Mouse (Mus musculus): ENCODE measurements around the gene Mto1.
"Not testable (repeated sequence)": the region's sequence is repeated elsewhere in the genome, so short reads cannot be mapped to it uniquely, and the experiment has no call there.

The Mto1 gene

DNA sequence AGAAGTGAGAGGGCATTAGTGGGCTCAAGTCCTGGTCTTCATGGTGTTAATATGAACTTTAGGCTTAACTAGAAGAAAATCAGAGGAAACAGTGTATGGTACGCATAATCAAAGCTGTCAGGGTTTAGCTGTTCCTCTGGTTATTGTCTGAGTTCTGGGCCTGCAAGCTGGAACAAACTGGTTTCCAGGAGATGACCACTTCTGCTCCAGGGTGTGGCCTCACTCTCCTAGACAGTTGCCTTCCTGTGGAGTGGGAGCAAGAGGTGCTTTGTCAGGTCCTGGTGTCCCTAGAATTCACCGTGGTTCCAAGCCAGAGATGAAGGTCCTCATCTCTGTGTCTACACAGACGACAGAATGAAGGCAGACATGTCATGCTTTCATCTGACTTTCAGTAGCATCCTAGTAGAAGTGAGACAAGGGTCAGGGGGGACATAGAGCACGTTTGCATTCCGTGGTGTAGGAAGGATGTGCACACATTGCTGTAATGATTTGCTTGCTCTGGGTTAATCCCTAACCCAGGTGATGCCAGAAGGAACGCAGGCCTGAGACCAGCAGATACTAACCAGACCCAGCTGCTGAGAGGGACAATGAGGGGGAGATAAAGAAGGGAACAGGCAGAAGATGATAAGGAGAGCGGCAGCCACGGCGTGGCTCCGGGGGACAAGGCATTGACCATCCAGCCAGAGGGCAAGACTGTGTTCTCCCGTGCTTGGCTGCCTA, 58.2 kb downstream of the Mto1 start:
- no peak for DNase-seq (ENCODE audit: low spot score in 2 of 2)

DNA sequence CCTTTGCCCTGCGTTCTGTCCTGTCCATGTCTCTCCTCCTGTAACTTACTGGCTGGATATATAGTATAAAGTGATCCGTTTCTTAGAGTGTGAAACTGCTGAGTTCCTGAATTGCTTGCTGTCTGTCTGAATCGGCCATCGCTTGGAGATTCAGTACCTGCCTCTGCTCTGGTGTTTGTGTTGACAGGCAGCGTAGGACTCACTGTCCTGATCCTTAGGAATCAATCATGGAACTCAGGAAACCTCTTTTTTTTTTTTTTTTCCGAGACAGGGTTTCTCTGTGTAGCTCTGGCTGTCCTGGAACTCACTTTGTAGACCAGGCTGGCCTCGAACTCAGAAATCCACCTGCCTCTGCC, 58.7 kb downstream of the Mto1 start:
- no peak for DNase-seq (ENCODE audit: low spot score in 2 of 2)

DNA sequence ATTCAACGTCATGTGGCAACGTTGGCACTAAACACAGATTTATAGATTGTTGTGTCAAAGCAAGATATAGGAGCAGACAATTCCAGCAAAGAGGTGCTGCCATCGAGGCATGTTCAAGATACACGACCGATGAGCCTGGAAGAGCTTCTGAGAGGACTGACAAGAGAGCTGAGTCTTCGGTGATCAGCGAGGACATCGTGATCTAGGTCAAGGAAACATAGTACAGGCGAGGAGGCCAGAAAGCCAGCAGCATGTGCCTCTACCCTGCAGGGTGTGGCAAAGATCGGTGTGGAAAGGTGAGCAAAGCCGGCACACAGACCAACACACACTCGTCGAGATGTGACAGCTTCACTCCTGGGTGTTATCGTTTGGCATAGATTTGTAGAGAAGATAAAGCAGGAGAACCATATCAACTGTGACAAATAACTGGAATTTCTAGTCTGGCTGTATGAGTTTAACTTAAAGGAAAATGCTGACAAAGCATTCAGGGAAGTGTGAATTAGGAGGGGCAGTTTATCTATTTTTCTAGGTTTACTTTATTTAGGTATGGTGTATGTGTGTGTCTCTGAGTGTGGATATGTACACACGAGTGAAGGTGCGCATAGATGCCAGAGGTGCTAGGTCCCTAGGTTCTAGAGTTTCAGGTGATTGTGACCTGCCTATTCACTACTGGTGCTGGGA, 60.2 kb downstream of the Mto1 start:
- DNase-seq (ENCODE audit: low spot score in 2 of 2), result no peak

DNA sequence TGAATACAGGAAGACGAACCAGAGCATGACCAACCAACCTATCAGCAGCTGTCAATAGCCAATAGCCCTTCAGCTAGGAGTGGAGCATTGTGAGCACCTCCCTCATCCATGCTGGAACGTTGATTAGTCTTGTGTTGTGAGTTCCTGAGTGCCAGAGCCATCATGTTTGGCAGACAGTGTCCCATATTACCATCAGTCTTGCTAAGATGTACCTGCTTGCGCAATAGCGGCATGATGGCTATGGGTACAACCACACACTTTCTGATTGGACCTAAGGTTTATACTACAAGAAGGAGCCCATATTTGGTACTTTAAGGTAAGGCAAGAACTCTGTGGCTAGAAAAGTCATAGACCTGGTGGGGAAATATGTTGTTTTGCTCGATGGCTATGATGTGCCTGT, 63.7 kb downstream of the Mto1 start:
- no peak for DNase-seq (ENCODE audit: low spot score in 2 of 2)

DNA sequence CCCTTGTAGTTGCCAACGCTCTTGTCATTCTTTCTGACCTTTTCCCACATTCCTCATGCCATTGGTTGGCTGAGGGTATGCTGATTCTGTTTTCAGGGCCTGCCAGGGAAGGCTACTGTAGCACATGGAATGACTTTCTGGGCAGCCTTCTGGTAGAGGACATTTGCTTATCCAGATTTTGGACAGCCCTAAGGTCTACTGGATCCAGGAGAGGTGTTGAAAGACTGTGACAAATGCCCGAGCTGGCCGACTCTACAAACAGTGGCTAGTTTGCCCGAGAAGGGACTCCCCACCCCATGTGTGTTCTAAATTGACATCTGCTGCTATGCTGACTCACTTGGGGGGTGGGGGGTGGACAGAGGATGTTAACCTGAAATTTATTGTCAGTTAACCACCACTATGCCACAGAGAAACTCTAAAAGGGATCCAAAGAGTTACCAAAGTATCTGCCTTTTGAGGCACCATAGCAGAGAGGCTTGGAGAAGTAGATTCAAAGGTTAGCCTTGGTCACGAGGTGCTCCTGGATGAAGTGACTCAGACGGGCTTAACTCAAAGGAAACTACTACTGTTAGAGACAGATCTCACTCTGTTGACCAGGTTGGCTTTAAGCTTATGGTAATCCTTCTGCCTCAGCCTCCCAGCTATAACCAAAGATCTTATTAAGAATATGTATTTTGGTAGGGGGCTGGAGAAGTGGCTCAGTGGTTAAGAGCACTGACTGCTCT, 65.9 kb downstream of the Mto1 start:
- no peak for DNase-seq (ENCODE audit: low spot score in 2 of 2)

DNA sequence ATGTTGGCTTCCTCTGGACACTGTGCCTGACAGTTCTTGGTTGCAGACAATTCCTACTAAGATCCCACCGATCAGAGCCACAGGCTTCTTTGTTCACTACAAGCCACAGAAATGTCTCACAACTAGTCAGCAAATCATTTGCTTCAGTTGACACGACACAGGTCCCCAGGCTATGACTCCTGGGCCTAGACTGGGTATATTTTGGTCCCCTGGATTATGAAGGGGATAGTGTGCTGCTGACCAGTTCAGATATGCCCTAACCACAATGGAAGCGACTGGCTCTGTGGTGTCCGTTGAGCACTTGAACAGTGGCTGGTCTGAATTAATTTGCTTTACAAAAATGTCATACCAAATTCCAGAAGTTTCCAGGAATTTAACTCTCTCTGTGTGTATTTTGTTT, 66.7 kb downstream of the Mto1 start:
- no peak for DNase-seq (ENCODE audit: low spot score in 2 of 2)

DNA sequence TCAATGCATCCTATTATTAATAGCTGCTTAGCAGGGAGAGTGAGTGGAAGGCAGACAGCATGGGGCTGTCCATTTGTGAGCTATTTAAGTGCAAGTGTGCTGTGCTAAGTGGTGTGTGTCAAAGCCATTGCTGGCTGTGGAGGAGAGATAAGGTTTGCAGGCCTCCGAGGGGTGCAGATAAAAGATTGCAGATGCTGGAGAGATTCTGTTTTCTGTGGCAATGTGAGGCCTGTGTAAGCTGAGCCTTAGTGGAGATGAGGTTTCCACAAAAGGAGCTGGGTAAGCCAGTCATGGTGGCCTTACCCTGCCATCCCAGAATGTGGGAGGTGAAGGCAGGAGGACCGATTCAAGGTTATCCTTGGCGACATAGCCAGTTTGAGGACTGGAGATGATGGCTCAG, 68.1 kb downstream of the Mto1 start:
- DNase-seq (ENCODE audit: low spot score in 2 of 2), result no peak

DNA sequence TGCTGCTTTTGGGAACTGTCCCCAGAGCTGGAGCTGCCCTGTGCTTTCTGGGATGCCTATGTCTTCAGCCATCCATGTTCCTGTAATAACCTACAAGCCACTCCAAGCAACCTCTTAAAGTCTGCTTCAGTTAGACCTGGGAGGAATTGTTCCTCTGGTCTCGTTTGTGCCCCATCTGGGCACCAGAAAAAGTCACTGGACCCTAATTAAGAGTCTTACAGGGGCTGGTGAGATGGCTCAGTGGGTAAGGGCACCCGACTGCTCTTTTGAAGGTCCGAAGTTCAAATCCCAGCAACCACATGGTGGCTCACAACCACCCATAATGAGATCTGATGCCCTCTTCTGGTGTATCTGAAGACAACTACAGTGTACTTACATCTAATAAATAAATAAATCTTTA, 69.2 kb downstream of the Mto1 start:
- DNase-seq (ENCODE audit: low spot score in 2 of 2), result not testable (repeated sequence)

DNA sequence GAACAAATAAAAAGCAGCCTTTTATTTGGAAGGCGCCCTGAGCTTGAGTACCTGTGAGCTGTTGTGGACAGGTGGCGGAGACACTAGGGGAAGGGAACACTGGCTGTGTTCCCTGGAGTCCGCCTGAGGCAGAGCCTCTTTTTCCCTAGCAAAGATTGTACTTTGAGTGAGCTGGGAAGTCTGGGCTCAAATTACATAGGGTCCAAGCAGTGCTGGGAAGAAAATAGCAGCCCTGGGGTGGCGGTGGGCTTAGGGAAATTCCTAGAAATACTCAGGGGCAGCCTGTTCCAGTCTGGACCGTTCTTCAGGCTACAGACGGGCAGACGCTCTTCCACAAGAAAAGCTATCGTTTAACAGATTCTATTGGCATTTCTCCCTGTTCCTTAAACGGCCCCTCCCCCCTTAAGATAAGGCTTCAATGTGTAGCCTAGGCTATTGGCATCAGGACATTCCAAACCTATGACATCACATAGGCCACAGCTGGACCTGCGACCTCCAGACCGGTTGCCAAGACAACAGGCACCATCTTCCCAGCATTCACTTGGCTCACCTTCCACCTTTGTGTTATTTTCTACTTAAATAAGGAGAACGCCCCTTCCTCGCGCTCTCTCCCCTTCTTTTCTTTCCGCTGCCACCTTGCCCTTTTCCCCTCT, 72.2 kb downstream of the Mto1 start:
- peak; percentile 51 to 63 for DNase-seq (ENCODE audit: low spot score in 2 of 2)

DNA sequence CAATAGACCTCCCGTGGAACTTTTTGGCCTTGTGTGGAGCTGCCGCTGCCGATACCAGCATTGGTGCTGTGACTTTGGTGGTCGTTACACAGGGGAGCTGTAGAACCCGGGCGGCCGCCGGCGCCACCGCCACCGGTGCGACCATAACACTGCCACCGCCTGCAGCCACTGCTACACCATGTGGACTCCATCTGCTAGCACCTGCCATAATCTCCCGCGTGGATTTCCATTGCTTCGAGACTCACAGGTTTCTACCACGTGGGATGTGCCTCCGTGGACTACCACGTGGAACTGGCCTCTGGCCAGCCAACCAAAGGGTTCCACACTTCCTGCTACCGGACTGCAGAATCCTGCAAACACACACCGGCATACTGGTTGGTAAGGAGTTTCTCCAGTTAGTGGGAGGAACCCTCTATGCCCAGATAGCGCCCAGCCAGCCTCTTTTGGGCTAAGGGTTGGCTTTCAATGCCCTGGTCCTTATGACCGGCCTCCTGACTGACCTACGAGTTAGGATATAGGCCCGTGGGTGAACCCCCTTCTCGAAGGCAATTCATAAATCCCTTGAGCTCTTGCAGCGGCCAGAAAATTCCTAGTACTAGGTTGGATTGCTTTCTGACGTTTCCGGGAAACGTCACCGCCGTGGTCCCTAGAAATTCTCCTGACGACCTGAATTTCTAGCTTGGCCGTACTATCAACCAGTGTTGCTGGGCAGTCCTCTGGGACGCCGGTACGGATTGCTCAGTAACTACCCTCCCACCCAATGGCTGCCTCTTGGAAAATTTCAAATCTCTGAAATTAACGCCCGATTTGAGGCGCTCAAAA, 73.0 kb downstream of the Mto1 start:
- peak; percentile 77 to 87 for DNase-seq (ENCODE audit: low spot score in 2 of 2)

DNA sequence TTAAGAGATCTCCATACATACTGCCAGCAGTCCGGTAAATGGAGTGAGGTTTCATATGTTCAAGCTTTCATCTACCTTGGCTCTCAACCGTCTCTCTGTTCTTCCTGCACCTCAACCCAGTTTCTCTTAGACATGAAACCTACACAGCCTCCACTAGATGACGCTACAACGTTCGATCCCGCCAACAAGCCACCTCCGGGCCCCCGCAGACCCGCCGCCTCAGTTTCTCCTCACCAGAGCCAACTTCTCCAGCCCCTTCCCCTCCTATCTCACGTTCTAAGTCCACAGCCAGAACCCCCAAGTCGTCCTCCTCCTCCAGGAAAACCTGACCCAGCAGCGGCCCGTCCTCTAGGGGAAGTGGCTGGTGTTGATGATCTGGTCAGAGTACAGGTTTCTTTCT, 73.7 kb downstream of the Mto1 start:
- peak; percentile 46 to 51 for DNase-seq (ENCODE audit: low spot score in 2 of 2)

Measured in right cerebral cortex, postnatal 10 days (tissue).